Mouse (Mus musculus) heart, embryonic 13.5 days (tissue): ENCODE data around the gene Dact3. TPM values are rescaled to one million over a fixed set of nuclear protein-coding genes. Genes with fewer than 3 reads are reported as not detected.

ENCODE experiments used
- ATAC-seq: fragments of 200-750 bp; cut with Nextera tagmentation; 2 replicates; pipeline ENCODE4 v1.8.0; 2017; ENCODE audit warnings: moderate TSS enrichment; ENCODE audit not compliant: insufficient number of reproducible peaks, low FRiP score, low TSS enrichment; ENCODE audit errors: extremely low read depth
- H3K27ac ChIP-seq: fragments of 300-500 bp; sonication (generic); replicated peaks from 2 replicates; pipeline ENCODE4 v1.5.1; 2015; ENCODE audit warnings: moderate library complexity, mild to moderate bottlenecking, inconsistent platforms
- H3K27me3 ChIP-seq: fragments of 300-500 bp; sonication (generic); replicated peaks from 2 replicates; pipeline ENCODE4 v1.6.1; 2015; ENCODE audit warnings: mild to moderate bottlenecking, inconsistent platforms
- H3K36me3 ChIP-seq: fragments of 300-500 bp; sonication (generic); 2 replicates; pipeline ENCODE4 v1.6.1; 2015; ENCODE audit warnings: mild to moderate bottlenecking, inconsistent platforms
- H3K4me1 ChIP-seq: fragments of 300-500 bp; sonication (generic); 2 replicates; pipeline ENCODE4 v1.6.1; 2015; ENCODE audit warnings: inconsistent platforms
- H3K4me2 ChIP-seq: fragments of 300-500 bp; sonication (generic); 2 replicates; pipeline ENCODE4 v1.6.1; 2015; ENCODE audit warnings: inconsistent platforms, mild to moderate bottlenecking, moderate library complexity
- H3K4me3 ChIP-seq: fragments of 300-500 bp; sonication (generic); 2 replicates; pipeline ENCODE4 v1.5.1; 2015; ENCODE audit warnings: moderate library complexity, mild to moderate bottlenecking, inconsistent platforms
- H3K9ac ChIP-seq: fragments of 300-500 bp; sonication (generic); 2 replicates; pipeline ENCODE4 v1.6.1; 2015; ENCODE audit warnings: inconsistent platforms, mild to moderate bottlenecking, moderate library complexity
- H3K9me3 ChIP-seq: fragments of 300-500 bp; sonication (generic); 2 replicates; pipeline ENCODE4 v1.6.1; 2016; ENCODE audit warnings: inconsistent platforms
- WGBS: fragments of 180-500 bp; shearing (Covaris S2); methylation state at CpG from one replicate; pipeline ENCODE4 v1.1.7; 2015; ENCODE audit warnings: mixed read lengths; 5-methylcytosine and 5-hydroxymethylcytosine counted together
- polyA plus RNA-seq: library from polyadenylated mRNA; unstranded; fragments of >200 nt; fragmentation: Nextera tagmentation; extraction: Ambion mirVana; gene quantifications from 2 replicates; pipeline ENCODE4 v1.2.1, GENCODE M21; 2015

Gene Dact3
- polyA plus RNA-seq, 1 experiment from 2014 or later: 4.7 TPM

DNA sequence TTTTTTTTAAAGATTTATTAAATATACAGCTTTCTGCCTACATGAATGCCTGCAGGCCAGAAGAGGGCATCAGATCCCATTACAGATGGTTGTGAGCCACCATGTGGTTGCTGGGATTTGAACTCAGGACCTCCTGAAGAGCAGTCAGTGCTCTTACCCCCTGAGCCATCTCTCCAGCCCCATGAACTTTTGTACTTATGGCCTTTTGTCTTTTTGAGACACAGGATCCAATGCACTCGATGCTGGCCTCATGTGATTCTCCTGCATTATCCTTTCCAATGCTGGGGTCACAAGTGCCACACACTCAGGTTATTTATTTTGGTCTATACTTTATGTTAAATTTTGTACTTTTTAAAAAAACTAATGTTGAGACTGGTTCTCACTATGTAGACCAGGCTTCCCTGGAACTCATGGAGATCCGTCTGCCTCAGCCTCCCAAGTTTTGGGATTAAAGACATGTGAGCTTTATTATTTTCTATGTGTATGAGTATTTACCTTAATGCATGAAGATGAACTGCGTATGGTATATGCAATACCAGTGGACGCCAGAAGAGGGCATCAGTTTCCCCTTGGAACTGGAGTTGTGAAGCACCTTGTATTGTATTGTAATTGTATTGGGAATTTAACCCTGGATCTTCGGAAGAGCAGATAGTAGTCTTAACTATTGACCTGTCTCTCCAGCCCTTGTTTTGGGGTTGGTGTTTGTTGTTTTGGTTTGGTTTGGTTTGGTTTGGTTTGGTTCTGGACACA, 15.0 kb upstream of the Dact3 start:
- no peaks in the 10 kb centered on the region for H3K9me3 ChIP-seq
- no peak overlapping the region for H3K4me3 ChIP-seq
- peaks cover 96% of the 10 kb centered on the region for H3K36me3 ChIP-seq
- H3K9ac ChIP-seq: no peak overlapping the region
- H3K27me3 ChIP-seq: no peaks in the 10 kb centered on the region
- no peaks in the 10 kb centered on the region for H3K4me1 ChIP-seq
- 36% methylated on average over 5 of the region's 5 CpGs for WGBS
- no peak overlapping the region for H3K27ac ChIP-seq
- ATAC-seq: no peak
- no peak overlapping the region for H3K4me2 ChIP-seq

DNA sequence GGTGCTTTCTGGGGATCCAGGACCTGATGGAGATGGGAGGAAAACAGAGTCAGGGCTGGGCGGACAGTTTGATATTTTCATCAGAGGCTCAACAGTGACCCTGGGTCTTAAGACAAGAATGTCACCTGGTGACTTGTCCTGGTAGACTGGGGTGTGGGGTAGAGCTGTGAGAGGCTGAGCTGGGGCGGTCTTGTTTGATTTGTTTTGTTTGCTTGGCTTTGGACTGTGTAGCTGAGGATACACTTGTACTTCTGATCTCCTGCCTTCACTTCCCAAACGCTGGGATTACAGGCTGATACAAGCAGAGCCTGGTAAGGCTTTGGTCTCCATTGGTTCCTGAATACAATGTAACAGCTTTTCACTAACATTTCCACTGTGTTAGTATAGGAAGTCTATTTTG, 7.6 kb upstream of the Dact3 start:
- Histone ChIP-seq H3K4me2 (no peak overlapping the region), H3K9me3 (no peaks in the 10 kb centered on the region), H3K4me3 (no peak overlapping the region), H3K36me3 (peaks cover 93% of the 10 kb centered on the region), H3K4me1 (no peaks in the 10 kb centered on the region), H3K9ac (no peak overlapping the region), H3K27me3 (no peaks in the 10 kb centered on the region), H3K27ac (no peak overlapping the region)
- no peak for ATAC-seq
- WGBS: 68% methylated on average over 3 of the region's 3 CpGs

DNA sequence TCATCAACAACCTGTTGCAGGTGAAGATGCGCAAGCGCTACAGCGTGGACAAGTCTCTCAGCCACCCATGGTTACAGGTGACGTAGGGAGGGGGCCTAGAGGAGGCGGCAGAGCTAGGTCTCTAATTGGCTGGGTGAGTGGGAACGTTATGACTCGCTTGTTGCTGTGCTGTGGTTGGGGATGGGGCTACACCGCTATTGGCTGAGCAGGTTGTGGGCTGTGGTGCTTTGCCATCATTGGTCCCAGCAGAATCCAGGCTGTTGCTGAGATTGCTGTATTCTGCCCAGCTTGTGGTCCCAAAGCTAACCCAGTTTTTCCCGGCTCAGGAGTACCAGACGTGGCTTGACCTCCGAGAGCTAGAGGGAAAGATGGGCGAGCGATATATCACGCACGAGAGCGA, 5.6 kb upstream of the Dact3 start:
- no peaks in the 10 kb centered on the region for H3K9me3 ChIP-seq
- H3K27ac ChIP-seq: no peak overlapping the region
- H3K36me3 ChIP-seq: peaks cover 74% of the 10 kb centered on the region
- H3K27me3 ChIP-seq: no peaks in the 10 kb centered on the region
- WGBS: 40% methylated on average over 16 of the region's 16 CpGs
- peaks cover 2% of the 10 kb centered on the region; the same call in 1 of the 2 replicates for H3K4me1 ChIP-seq
- H3K4me2 ChIP-seq: peak overlapping the region; percentile 42
- peak overlapping the region; percentile 21 for H3K4me3 ChIP-seq
- peak; percentile 62; the same call in 1 of the 2 replicates for ATAC-seq
- H3K9ac ChIP-seq: no peak overlapping the region

DNA sequence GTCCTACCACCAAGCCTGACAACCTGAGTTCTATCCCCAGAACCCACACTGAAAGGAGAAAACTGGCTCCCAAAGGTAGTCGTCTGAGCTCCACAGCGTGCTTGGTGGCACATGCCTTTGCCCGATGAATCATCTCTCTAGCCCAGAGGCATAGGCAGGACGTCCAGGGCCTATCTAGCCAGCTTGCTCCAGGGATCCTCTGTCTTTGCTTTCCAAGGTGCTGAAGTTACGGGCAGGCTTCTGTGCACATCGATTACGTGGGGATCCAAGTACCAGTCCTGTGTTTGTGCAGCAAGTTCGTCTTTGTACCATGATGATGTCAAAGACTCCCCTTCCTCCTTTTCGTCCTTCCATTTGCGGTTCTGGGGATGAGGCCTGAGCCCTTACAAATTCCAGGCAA, 3.5 kb upstream of the Dact3 start:
- Histone ChIP-seq H3K4me1 (peaks cover 11% of the 10 kb centered on the region), H3K9ac (no peak overlapping the region), H3K36me3 (peaks cover 55% of the 10 kb centered on the region), H3K9me3 (no peaks in the 10 kb centered on the region), H3K27ac (no peak overlapping the region), H3K27me3 (no peaks in the 10 kb centered on the region), H3K4me3 (no peak overlapping the region), H3K4me2 (no peak overlapping the region)
- 71% methylated on average over 10 of the region's 10 CpGs for WGBS
- ATAC-seq: no peak

DNA sequence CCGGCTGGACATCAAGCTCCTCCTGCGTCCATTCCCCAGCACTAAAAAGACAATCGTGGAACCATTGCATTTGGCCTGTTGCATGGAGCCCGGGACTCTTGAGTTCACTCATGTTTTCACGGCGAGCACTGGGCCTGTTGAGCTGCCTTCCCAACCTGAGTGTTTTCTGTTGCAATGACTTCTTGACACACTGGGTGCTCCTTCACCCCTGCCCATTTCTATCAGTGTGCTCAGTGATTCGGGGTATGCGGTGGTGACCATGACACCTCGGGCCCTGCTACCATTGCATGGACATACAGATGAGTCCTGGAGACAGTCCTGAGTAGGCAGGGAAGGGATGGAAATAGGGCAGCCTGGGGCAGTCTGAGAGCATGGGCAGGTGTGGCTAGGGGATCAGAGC, 2.6 kb upstream of the Dact3 start:
- H3K27me3 ChIP-seq: no peaks in the 10 kb centered on the region
- H3K9me3 ChIP-seq: no peaks in the 10 kb centered on the region
- peaks cover 20% of the 10 kb centered on the region for H3K4me1 ChIP-seq
- WGBS: 86% methylated on average over 9 of the region's 9 CpGs
- no peak overlapping the region for H3K27ac ChIP-seq
- no peak for ATAC-seq
- no peak overlapping the region for H3K4me3 ChIP-seq
- H3K9ac ChIP-seq: no peak overlapping the region
- H3K4me2 ChIP-seq: no peak overlapping the region
- peaks cover 47% of the 10 kb centered on the region for H3K36me3 ChIP-seq

DNA sequence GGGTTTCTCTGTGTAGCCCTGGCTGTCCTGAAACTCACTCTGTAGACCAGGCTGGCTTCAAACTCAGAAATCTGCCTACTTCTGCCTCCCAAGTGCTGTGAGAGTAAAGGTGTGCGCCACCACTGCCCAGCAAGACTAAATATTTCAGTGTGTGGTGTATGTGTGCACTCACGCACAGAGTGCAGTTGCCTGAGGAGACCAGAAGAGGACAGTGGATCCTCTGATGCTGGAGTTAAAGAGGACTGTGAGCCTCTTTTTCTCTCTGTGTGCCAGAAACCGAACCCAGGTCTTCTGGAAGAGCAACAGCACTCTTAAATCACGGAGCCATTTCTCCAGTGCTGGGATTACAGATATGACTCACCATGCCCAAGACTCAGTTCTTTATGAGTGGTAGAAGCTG, 1.7 kb upstream of the Dact3 start:
- 93% methylated on average over 4 of the region's 4 CpGs for WGBS
- no peak for ATAC-seq
- peaks cover 28% of the 10 kb centered on the region for H3K4me1 ChIP-seq
- no peak overlapping the region for H3K9ac ChIP-seq
- H3K36me3 ChIP-seq: peaks cover 45% of the 10 kb centered on the region
- no peak overlapping the region for H3K27ac ChIP-seq
- H3K4me3 ChIP-seq: no peak overlapping the region
- no peaks in the 10 kb centered on the region for H3K27me3 ChIP-seq
- H3K9me3 ChIP-seq: no peaks in the 10 kb centered on the region
- no peak overlapping the region for H3K4me2 ChIP-seq

DNA sequence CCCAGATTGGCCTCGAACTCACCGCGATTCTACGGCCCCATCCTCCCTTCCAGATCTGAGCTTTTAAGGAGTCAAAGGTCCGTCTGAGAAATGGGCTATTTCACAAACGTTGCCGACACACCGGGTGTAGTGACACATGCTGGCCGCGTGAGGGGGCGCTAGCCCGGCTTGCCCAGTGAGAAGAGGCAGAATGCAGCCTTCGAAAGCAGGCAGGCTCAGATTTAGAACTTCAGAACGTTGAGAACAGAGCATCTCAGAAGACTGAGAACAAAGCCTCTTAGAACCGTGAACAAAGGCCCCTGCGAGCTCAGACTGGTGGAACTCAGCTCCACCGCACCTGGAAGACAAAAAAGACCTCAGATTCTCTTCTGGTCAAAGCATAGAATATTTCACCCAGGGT, 927 bp upstream of the Dact3 start:
- peaks cover 36% of the 10 kb centered on the region for H3K4me1 ChIP-seq
- peak overlapping the region; percentile 88 for H3K4me3 ChIP-seq
- peak overlapping the region; percentile 66 for H3K4me2 ChIP-seq
- no peaks in the 10 kb centered on the region for H3K27me3 ChIP-seq
- WGBS: 4% methylated on average over 17 of the region's 17 CpGs
- H3K36me3 ChIP-seq: peaks cover 48% of the 10 kb centered on the region
- H3K9me3 ChIP-seq: no peaks in the 10 kb centered on the region
- H3K27ac ChIP-seq: peak overlapping the region; percentile 92
- H3K9ac ChIP-seq: peak overlapping the region; percentile 67
- ATAC-seq: no peak

DNA sequence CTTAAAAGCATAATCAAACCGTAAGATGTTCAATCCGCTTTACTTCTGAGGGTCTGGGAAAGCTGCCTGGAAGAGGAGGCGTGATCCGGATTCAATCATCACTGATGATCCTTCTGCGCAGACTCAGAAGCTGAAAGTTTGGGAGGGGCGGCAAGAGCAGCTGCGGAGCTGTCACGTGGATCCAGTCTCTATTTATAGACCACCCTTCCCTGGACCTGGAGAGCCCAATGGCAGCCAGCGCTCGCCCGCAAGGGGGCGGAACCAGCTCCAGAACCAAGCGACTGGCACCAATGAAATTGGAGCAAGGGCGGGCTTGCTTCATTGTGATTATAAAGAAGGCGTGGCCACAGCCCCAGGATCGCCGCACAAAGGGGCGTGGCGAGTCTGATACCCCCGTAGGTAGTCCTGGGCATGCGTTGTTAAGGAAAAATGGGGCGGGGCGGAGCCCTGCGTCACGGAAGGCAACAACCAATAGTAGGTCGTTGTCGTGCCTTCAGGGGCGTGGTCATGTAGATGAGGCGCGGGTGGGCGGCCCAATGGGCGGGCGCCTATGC, 284 bp upstream of the Dact3 start:
- Histone ChIP-seq H3K9me3 (no peaks in the 10 kb centered on the region), H3K9ac (peak overlapping the region; percentile 67), H3K27me3 (no peaks in the 10 kb centered on the region), H3K4me3 (peak overlapping the region; percentile 88), H3K4me2 (peak overlapping the region; percentile 87), H3K36me3 (peaks cover 45% of the 10 kb centered on the region), H3K4me1 (peaks cover 42% of the 10 kb centered on the region), H3K27ac (peak overlapping the region; percentile 92)
- WGBS: 1% methylated on average over 33 of the region's 33 CpGs
- peak; percentile 92 for ATAC-seq

DNA sequence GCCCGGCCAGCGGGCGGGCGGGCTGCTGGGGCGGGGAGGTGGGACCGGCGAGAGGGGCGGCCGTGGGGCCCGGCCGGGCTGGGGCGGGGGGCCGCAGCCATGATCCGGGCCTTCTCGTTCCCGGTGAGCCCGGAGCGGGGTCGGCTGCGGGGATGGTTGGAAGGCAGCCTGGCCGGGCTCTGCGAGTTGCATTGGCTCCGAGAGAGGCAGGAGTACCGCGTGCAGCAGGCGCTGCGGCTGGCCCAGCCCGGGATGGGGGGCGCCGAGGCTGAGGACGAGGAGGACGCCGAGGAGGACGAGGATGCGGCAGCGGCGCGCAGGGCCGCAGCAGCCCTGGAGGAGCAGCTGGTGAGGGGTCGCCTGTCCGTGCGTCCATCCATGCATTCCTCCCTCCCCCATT, 209 bp downstream of the Dact3 start:
- ATAC-seq: no peak; the same call in 1 of the 2 replicates
- H3K36me3 ChIP-seq: peaks cover 40% of the 10 kb centered on the region
- no peaks in the 10 kb centered on the region for H3K9me3 ChIP-seq
- H3K4me1 ChIP-seq: peaks cover 47% of the 10 kb centered on the region
- peak overlapping the region; percentile 97 for H3K9ac ChIP-seq
- peak overlapping the region; percentile 87 for H3K4me2 ChIP-seq
- H3K27ac ChIP-seq: peak overlapping the region; percentile 98
- H3K27me3 ChIP-seq: no peaks in the 10 kb centered on the region
- under 1% methylated on average over 30 of the region's 42 CpGs for WGBS
- H3K4me3 ChIP-seq: peak overlapping the region; percentile 88

DNA sequence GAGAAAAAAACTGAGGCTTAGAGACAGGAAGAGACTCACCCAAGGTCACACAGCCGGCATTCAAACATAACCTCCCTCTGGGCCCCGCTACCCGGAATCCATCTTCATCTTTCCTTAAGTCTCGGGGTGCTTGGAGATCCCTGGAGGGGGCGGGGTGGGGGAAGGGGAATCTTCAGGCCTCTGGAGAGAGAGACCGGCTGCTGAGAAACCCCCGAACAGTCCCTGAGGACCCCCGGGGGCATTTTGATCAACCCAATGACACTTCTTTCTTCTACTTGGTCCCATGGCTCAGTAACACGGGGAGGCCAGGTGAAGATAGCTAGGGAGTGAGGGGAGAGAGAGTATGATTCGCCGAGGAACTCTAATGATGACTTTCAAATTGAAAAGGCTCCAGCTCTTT, 889 bp downstream of the Dact3 start:
- Histone ChIP-seq H3K4me2 (peak overlapping the region; percentile 87), H3K9me3 (no peaks in the 10 kb centered on the region), H3K36me3 (peaks cover 38% of the 10 kb centered on the region), H3K27ac (peak overlapping the region; percentile 98), H3K9ac (peak overlapping the region; percentile 97), H3K4me3 (peak overlapping the region; percentile 88), H3K27me3 (no peaks in the 10 kb centered on the region), H3K4me1 (peaks cover 54% of the 10 kb centered on the region)
- no peak for ATAC-seq
- 5% methylated on average over 11 of the region's 11 CpGs for WGBS

DNA sequence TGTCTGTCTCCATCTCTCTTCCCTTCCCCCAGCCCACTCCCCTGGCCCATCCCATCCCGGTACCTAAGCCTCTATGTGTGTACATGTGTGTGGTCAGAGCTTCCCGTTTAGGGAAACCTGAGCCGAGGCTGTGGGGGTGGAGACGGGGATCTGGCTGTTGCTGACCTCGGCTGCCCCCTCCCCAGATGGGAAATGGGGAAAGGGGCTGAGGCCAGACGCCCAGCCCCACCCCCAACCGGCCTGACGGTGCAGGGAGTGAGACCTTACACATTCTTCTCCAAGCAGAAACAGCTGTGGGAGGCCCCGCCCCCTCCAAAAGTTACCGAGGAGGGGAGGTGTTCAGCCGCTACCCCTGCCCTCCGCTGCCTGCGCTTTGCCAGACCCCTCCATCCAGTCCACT, 1.5 kb downstream of the Dact3 start:
- 6% methylated on average over 13 of the region's 13 CpGs for WGBS
- H3K9me3 ChIP-seq: no peaks in the 10 kb centered on the region
- H3K9ac ChIP-seq: peak overlapping the region; percentile 97
- peak overlapping the region; percentile 88 for H3K4me3 ChIP-seq
- no peaks in the 10 kb centered on the region for H3K27me3 ChIP-seq
- peaks cover 57% of the 10 kb centered on the region for H3K4me1 ChIP-seq
- peaks cover 38% of the 10 kb centered on the region for H3K36me3 ChIP-seq
- no peak for ATAC-seq
- H3K4me2 ChIP-seq: peak overlapping the region; percentile 87
- peak overlapping the region; percentile 98 for H3K27ac ChIP-seq

DNA sequence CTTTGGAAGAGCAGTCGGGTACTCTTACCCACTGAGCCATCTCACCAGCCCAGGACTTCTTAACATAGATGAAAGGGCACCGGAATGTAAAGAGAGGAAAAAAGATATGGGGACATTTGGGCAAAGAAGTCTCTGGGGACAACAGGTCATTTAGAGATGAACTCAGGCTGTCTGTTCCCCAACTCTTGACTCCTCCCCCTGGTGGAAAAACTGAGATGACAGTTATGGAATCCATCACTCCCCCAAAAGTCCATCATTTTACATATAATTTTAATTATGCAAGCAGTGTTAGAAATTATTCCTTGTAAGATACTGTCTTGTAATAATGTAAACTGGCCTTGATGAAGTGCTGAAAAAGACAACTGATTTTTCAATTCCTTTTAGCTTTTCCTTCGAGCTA, 2.6 kb downstream of the Dact3 start:
- Histone ChIP-seq H3K9me3 (no peaks in the 10 kb centered on the region), H3K27ac (peak overlapping the region; percentile 98), H3K4me2 (peak overlapping the region; percentile 87), H3K4me1 (peaks cover 68% of the 10 kb centered on the region), H3K4me3 (no peak overlapping the region), H3K27me3 (no peaks in the 10 kb centered on the region), H3K36me3 (peaks cover 37% of the 10 kb centered on the region), H3K9ac (no peak overlapping the region)
- no peak for ATAC-seq
- 71% methylated on average over 3 of the region's 3 CpGs for WGBS
